Mouse (Mus musculus) spleen, adult 2 months (tissue): ENCODE data around the gene Lrrc38.

Experiments
- CTCF ChIP-seq: fragments of 200-500 bp; IDR thresholded peaks from 2 replicates; pipeline ENCODE4 v1.5.1; 2011; ENCODE audit warnings: mild to moderate bottlenecking, inconsistent platforms; ENCODE audit not compliant: insufficient read depth, insufficient read length, insufficient replicate concordance; ENCODE audit errors: extremely low read depth
- POLR2A ChIP-seq: fragments of 200-500 bp; IDR thresholded peaks from 2 replicates; pipeline ENCODE4 v1.6.1; 2011; ENCODE audit warnings: low read depth, low read length, inconsistent platforms

GRCm38 (mm10) chr4:143366415-143367041 is 17.0 kb downstream of the Lrrc38 start:
- TF ChIP-seq CTCF: no peak
- TF ChIP-seq POLR2A: no peak
